Mouse (Mus musculus): ENCODE measurements at regions not wholly inside any gene's neighbourhood (a gene's known extent, or its start where the extent isn't known, plus 50 kb on each side); places are given as distances from the start of the nearest gene placed in this dataset.

- DNase-seq (ENCODE audit: extremely low spot score in 1 of 2, low spot score in 2 of 2), result no peak
- intact Hi-C loops (cut with DNase I), result no loop called here
These were observed 64.4 kb upstream of the Onecut1 start for GRCm38 (mm10) chr9:74797272-74797844.

GRCm38 (mm10) chr9:74801091-74801490 is 60.6 kb upstream of the Onecut1 start:
- DNase-seq (ENCODE audit: extremely low spot score in 1 of 2, low spot score in 2 of 2), result no peak
- intact Hi-C loops (cut with DNase I), result no loop called here

- intact Hi-C loops (cut with DNase I), result no loop called here
- DNase-seq (ENCODE audit: extremely low spot score in 1 of 2, low spot score in 2 of 2), result no peak
These were observed 50.3 kb upstream of the Onecut1 start for GRCm38 (mm10) chr9:74811437-74811836.
